Mouse (Mus musculus) heart, embryonic 10.5 days (tissue): ENCODE data around the gene Gabrr2. TPM values are rescaled to one million over a fixed set of nuclear protein-coding genes. Genes with fewer than 3 reads are reported as not detected.

Experiments used
- DNase-seq: peaks from one replicate; pipeline ENCODE4 v3.0.0-alpha.2; 2017; ENCODE audit warnings: low spot score
- H3K27ac ChIP-seq: fragments of 300-500 bp; sonication (generic); 2 replicates; pipeline ENCODE4 v1.5.1; 2016; ENCODE audit warnings: mild to moderate bottlenecking
- H3K27me3 ChIP-seq: fragments of 300-500 bp; sonication (generic); 2 replicates; pipeline ENCODE4 v1.6.1; 2016; ENCODE audit warnings: mild to moderate bottlenecking; ENCODE audit not compliant: poor library complexity, insufficient read depth, severe bottlenecking
- H3K36me3 ChIP-seq: fragments of 300-500 bp; sonication (generic); 2 replicates; pipeline ENCODE4 v1.6.1; 2016; ENCODE audit warnings: mild to moderate bottlenecking, moderate library complexity
- H3K4me1 ChIP-seq: fragments of 300-500 bp; sonication (generic); 2 replicates; pipeline ENCODE4 v1.6.1; 2016; ENCODE audit warnings: mild to moderate bottlenecking
- H3K4me3 ChIP-seq: fragments of 300-500 bp; sonication (generic); 2 replicates; pipeline ENCODE4 v1.5.1; 2016; ENCODE audit warnings: mild to moderate bottlenecking, moderate library complexity
- H3K9me3 ChIP-seq: fragments of 300-500 bp; sonication (generic); 2 replicates; pipeline ENCODE4 v1.6.1; 2016; ENCODE audit warnings: mild to moderate bottlenecking, moderate library complexity
- WGBS: fragments of 180-500 bp; shearing (Covaris S2); methylation state at CpG from one replicate; pipeline ENCODE4 v1.1.7; 2016; 5-methylcytosine and 5-hydroxymethylcytosine counted together
- polyA plus RNA-seq: library from polyadenylated mRNA; unstranded; fragments of >200 nt; fragmentation: Nextera tagmentation; extraction: Ambion mirVana; gene quantifications from 2 replicates; pipeline ENCODE4 v1.2.1, GENCODE M21; 2016

Gene Gabrr2
- polyA plus RNA-seq: 0.21 and 0.62 TPM in 2 replicates

GRCm38 (mm10) chr4:33062981-33063380 is at the start of gene Gabrr2:
Gene Gabrr2, plus strand, starts transcription at chr4:33062999.
- Histone ChIP-seq H3K36me3 (no peaks in the 10 kb centered on the region), H3K9me3 (no peaks in the 10 kb centered on the region), H3K27ac (no peak within 1 kb of the TSS), H3K4me3 (no peak within 1 kb of the TSS), H3K27me3 (no peaks in the 10 kb centered on the region), H3K4me1 (peaks cover 21% of the 10 kb centered on the region)
- DNase-seq: no peak
- 82% methylated on average over 4 of the region's 4 CpGs for WGBS

GRCm38 (mm10) chr4:33018361-33018999 is 44.3 kb upstream of the Gabrr2 start:
- 52% methylated on average over 9 of the region's 9 CpGs for WGBS
- peak; percentile 87 for DNase-seq
- H3K4me3 ChIP-seq: no peak overlapping the region
- no peak overlapping the region for H3K27ac ChIP-seq
- H3K9me3 ChIP-seq: no peaks in the 10 kb centered on the region
- H3K36me3 ChIP-seq: peaks cover 42% of the 10 kb centered on the region
- no peaks in the 10 kb centered on the region for H3K4me1 ChIP-seq
- no peaks in the 10 kb centered on the region for H3K27me3 ChIP-seq

GRCm38 (mm10) chr4:33024420-33024819 is 38.4 kb upstream of the Gabrr2 start:
- Histone ChIP-seq H3K27me3 (no peaks in the 10 kb centered on the region), H3K27ac (no peak overlapping the region), H3K4me3 (no peak overlapping the region), H3K4me1 (0 out of 2 replicates have a peak, but pooled peaks cover 3% of the 10 kb centered on the region), H3K9me3 (no peaks in the 10 kb centered on the region), H3K36me3 (peaks cover 31% of the 10 kb centered on the region)
- WGBS: 36% methylated on average over 8 of the region's 8 CpGs
- DNase-seq: no peak

GRCm38 (mm10) chr4:33029104-33029503 is 33.7 kb upstream of the Gabrr2 start:
- H3K4me3 ChIP-seq: no peak overlapping the region
- H3K9me3 ChIP-seq: no peaks in the 10 kb centered on the region
- no peak overlapping the region for H3K27ac ChIP-seq
- H3K27me3 ChIP-seq: no peaks in the 10 kb centered on the region
- no peak for DNase-seq
- peaks cover 18% of the 10 kb centered on the region; the same call in 1 of the 2 replicates for H3K36me3 ChIP-seq
- 0 out of 2 replicates have a peak, but pooled peaks cover 13% of the 10 kb centered on the region for H3K4me1 ChIP-seq
- 89% methylated on average over 7 of the region's 7 CpGs for WGBS

GRCm38 (mm10) chr4:33030264-33031194 is 32.3 kb upstream of the Gabrr2 start:
- DNase-seq: peak; percentile 76

GRCm38 (mm10) chr4:33031195-33031960 is 31.4 kb upstream of the Gabrr2 start, which contains the start of gene Ube2j1:
Gene Ube2j1, plus strand, starts transcription at chr4:33031416.
- H3K4me1 ChIP-seq: 0 out of 2 replicates have a peak, but pooled peaks cover 12% of the 10 kb centered on the region
- under 1% methylated on average over 123 of the region's 123 CpGs for WGBS
- peak within 1 kb of the TSS; percentile 98 for H3K27ac ChIP-seq
- no peaks in the 10 kb centered on the region for H3K9me3 ChIP-seq
- peak within 1 kb of the TSS; percentile 88 for H3K4me3 ChIP-seq
- peaks cover 34% of the 10 kb centered on the region for H3K36me3 ChIP-seq
- no peaks in the 10 kb centered on the region for H3K27me3 ChIP-seq
- DNase-seq: peak; percentile 92

More at GRCm38 (mm10) chr4:33030264-33031194, 32.3 kb upstream of the Gabrr2 start:
- Histone ChIP-seq H3K27me3 (no peaks in the 10 kb centered on the region), H3K9me3 (no peaks in the 10 kb centered on the region), H3K36me3 (peaks cover 27% of the 10 kb centered on the region), H3K4me3 (peak overlapping the region; percentile 88), H3K27ac (peak overlapping the region; percentile 98), H3K4me1 (0 out of 2 replicates have a peak, but pooled peaks cover 12% of the 10 kb centered on the region)
- 2% methylated on average over 55 of the region's 55 CpGs for WGBS

GRCm38 (mm10) chr4:33032045-33032444 is 30.8 kb upstream of the Gabrr2 start:
- H3K4me1 ChIP-seq: 0 out of 2 replicates have a peak, but pooled peaks cover 12% of the 10 kb centered on the region
- H3K27me3 ChIP-seq: no peaks in the 10 kb centered on the region
- peak overlapping the region; percentile 88 for H3K4me3 ChIP-seq
- peaks cover 34% of the 10 kb centered on the region for H3K36me3 ChIP-seq
- H3K9me3 ChIP-seq: no peaks in the 10 kb centered on the region
- peak overlapping the region; percentile 98 for H3K27ac ChIP-seq
- DNase-seq: no peak
- WGBS: 20% methylated on average over 4 of the region's 4 CpGs

- H3K9me3 ChIP-seq: no peaks in the 10 kb centered on the region
- WGBS: 50% methylated on average over 6 of the region's 6 CpGs
- H3K27ac ChIP-seq: no peak overlapping the region
- H3K36me3 ChIP-seq: peaks cover 29% of the 10 kb centered on the region
- no peak for DNase-seq
- no peaks in the 10 kb centered on the region for H3K27me3 ChIP-seq
- H3K4me1 ChIP-seq: 0 out of 2 replicates have a peak, but pooled peaks cover 12% of the 10 kb centered on the region
- no peak overlapping the region for H3K4me3 ChIP-seq
Measured at GRCm38 (mm10) chr4:33033515-33033914, 29.3 kb upstream of the Gabrr2 start.

GRCm38 (mm10) chr4:33039826-33040225 is 23.0 kb upstream of the Gabrr2 start:
- Histone ChIP-seq H3K27me3 (no peaks in the 10 kb centered on the region), H3K36me3 (peaks cover 86% of the 10 kb centered on the region), H3K4me1 (no peaks in the 10 kb centered on the region), H3K27ac (no peak overlapping the region), H3K4me3 (no peak overlapping the region), H3K9me3 (no peaks in the 10 kb centered on the region)
- 88% methylated on average over 4 of the region's 4 CpGs for WGBS
- DNase-seq: no peak

GRCm38 (mm10) chr4:33049601-33050000 is 13.2 kb upstream of the Gabrr2 start:
- Histone ChIP-seq H3K4me1 (no peaks in the 10 kb centered on the region), H3K27ac (no peak overlapping the region), H3K36me3 (peaks cover 77% of the 10 kb centered on the region), H3K27me3 (no peaks in the 10 kb centered on the region), H3K9me3 (no peaks in the 10 kb centered on the region), H3K4me3 (no peak overlapping the region)
- peak; percentile 66 for DNase-seq
- WGBS: 92% methylated on average over 11 of the region's 11 CpGs

- 93% methylated on average over 3 of the region's 3 CpGs for WGBS
- Histone ChIP-seq H3K4me3 (no peak overlapping the region), H3K36me3 (peaks cover 52% of the 10 kb centered on the region), H3K27ac (no peak overlapping the region), H3K27me3 (no peaks in the 10 kb centered on the region), H3K4me1 (0 out of 2 replicates have a peak, but pooled peaks cover 3% of the 10 kb centered on the region), H3K9me3 (no peaks in the 10 kb centered on the region)
- DNase-seq: no peak
Measured at GRCm38 (mm10) chr4:33052055-33052454, 10.7 kb upstream of the Gabrr2 start.

GRCm38 (mm10) chr4:33052650-33053049 is 10.1 kb upstream of the Gabrr2 start:
- H3K36me3 ChIP-seq: peaks cover 46% of the 10 kb centered on the region

More at GRCm38 (mm10) chr4:33052650-33053049, 10.1 kb upstream of the Gabrr2 start:
- DNase-seq: no peak
- Histone ChIP-seq H3K4me1 (0 out of 2 replicates have a peak, but pooled peaks cover 3% of the 10 kb centered on the region), H3K9me3 (no peaks in the 10 kb centered on the region), H3K27ac (no peak overlapping the region), H3K27me3 (no peaks in the 10 kb centered on the region), H3K4me3 (no peak overlapping the region)
- 83% methylated on average over 5 of the region's 5 CpGs for WGBS
